Mouse (Mus musculus) embryonic fibroblast, embryonic 13.5 days (primary cell): ENCODE results near the gene Efna3.

ENCODE experiments used
- CTCF ChIP-seq: IDR thresholded peaks from 2 replicates; pipeline ENCODE4 v1.5.1; 2011; ENCODE audit warnings: mild to moderate bottlenecking, control low read depth, low read length, moderate library complexity, borderline replicate concordance; ENCODE audit not compliant: insufficient read depth
- POLR2A ChIP-seq: IDR thresholded peaks from 2 replicates; pipeline ENCODE4 v1.6.1; 2011; ENCODE audit warnings: low read depth, mild to moderate bottlenecking, control low read depth, low read length, moderate library complexity

- no peak for TF ChIP-seq CTCF
- TF ChIP-seq POLR2A, result no peak
Observed at GRCm38 (mm10) chr3:89319591-89320350, 3.0 kb downstream of the Efna3 start.
